Mouse (Mus musculus) heart, adult 2 months (tissue): ENCODE measurements at regions not wholly inside any gene's neighbourhood (a gene's known extent, or its start where the extent isn't known, plus 50 kb on each side); places are given as distances from the start of the nearest gene placed in this dataset.

ENCODE experiments used
- CTCF ChIP-seq: fragments of 200-600 bp; IDR thresholded peaks from 2 replicates; pipeline ENCODE4 v1.8.1; 2022; ENCODE audit warnings: antibody characterized with exemption, mild to moderate bottlenecking, moderate library complexity
- EP300 ChIP-seq: fragments of 200-500 bp; IDR thresholded peaks from 2 replicates; pipeline ENCODE4 v1.6.1; 2011; ENCODE audit warnings: low read depth, low read length, control low read depth; ENCODE audit not compliant: insufficient read depth
- POLR2A ChIP-seq: fragments of 200-500 bp; IDR thresholded peaks from 2 replicates; pipeline ENCODE4 v1.6.1; 2011; ENCODE audit warnings: mild to moderate bottlenecking, low read depth, low read length, control low read depth; ENCODE audit not compliant: insufficient read depth

- TF ChIP-seq POLR2A (no peak), CTCF (no peak), EP300 (no peak)
Observed at GRCm38 (mm10) chr12:65712304-65712703, 487.0 kb downstream of the Wdr20rt start.
